Mouse (Mus musculus): Measurements from ENCODE around the gene Inf2.

Inf2 gene

DNA sequence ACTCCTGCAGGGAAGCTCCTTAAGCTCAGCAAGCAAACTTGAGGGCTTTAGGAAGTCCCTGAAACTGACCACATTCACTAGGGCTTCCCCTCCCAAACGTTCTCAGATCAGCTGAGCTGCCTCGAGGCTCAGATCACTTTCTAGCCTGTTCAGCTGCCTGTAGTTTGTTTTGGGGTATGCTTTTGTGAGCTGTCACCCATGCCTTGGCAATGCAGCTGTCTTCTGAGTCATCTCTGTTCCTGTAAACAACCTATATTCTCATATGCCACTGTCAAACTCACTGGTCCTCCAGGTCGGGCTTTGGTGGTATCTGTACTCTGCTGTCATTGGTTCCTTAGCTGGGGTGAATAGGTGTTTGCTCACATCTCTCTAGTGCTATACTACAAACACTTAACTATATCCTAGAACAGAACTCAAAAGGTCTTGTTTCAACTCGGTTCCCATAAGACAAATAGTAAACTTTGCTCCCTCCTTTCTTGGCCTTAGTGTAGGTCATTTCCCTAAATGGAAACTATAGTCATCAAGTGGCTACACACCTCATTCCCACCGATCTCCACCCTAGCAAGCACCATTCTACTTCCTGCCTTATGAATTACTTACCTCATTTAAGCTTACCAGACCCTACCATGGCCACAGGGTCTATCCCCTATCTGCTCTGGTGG, 63.3 kb downstream of the Inf2 start:
- in situ Hi-C loops (cut with MboI, MseI), result no loop called here

DNA sequence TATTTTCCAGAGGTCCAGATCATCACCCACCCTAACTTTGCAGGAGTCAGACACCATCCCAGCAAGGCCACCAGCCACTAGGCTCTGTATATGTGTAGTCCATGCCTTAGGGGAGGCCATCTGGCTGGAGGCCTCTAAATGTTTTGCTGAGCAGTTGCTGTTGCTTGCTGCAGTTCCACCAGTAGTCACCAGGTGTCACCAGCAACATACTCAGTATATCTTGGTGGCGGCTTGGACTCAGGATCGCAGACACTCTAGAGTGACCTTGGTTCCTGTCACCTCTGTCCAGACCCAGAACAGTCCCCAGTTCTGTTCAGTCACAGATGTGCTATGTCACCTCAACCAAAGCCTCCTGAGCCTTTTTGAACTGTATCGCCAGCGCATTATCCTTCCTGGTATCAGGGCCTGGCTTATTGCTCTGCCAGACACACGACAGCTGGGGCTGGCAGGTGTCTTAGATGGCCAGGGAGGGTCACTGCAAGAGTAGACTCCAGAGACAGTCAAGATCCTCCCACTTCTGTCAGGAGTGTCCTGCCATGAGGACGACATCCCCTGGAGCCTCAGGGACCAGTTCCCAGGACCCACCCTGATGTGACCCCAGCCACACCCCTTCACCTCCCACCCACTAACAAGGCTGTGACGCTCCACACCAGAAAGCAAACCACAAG, 64.7 kb downstream of the Inf2 start:
- in situ Hi-C loops (cut with MboI, MseI), result no loop called here

DNA sequence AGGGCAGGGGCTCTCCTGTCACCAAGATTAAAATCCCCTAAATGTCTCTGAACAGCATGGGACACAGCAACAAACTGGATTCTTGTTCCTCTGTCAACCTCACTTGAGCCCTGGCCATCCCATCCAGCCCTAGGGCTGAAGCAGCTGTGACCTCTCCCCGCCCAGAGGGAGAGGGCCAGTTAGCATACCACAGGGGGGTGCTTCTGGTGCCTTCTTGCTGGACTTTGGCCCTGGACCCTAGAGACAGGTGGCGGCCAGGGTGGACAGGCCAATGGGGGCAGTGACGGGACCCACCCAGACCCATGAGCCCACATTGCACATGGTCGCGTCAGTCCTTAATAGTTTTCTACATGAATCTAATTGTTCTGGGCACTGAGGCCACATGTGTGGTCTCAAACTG, 65.5 kb downstream of the Inf2 start:
- in situ Hi-C loops (cut with MboI, MseI), result no loop called here

DNA sequence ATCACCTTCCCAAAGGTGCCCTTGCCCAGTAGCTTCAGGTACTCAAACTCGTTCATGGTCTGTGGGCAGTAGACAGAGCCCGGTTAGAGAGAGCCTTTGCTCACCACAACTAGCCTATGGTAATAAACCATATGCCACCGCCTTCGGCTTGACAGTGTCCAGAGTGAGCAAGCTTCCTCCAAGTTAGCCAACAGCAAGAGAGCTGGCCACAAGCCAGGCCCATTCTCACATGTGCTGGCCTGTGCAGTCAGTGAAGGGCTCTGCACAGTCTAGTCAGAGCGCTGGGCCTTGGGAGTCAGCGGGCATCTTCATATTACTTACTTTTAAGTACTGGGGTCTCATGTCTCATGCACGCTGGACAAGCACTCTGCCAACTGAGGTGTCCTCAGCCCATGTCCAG, 70.0 kb downstream of the Inf2 start:
- in situ Hi-C loops (cut with MboI, MseI), result loop anchor here (5.0 kb wide), 1 partner anchor 49 kb away; no protein-coding TSS in a partner anchor

DNA sequence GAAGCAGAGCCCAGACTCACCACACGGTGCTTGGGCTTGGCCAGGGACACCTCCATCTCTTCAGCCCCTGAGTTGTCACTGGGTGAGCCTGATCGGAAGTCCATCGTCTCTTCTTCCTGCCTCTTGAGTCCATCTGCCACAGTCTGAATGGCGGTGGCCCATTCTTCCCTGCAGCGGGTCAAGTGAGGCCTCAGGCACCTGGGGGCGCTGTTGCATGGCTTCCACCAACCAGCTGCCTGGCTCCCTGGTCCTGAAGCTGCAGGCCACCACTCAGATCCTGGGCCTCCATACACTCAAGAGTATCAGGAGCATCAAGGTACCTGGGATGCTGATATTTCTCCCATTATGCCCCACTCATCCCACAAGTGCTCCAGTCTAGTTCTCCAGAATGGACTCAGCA, 70.5 kb downstream of the Inf2 start:
- in situ Hi-C loops (cut with MboI, MseI), result loop anchor here (5.0 kb wide), 1 partner anchor 48 kb away; no protein-coding TSS in a partner anchor

DNA sequence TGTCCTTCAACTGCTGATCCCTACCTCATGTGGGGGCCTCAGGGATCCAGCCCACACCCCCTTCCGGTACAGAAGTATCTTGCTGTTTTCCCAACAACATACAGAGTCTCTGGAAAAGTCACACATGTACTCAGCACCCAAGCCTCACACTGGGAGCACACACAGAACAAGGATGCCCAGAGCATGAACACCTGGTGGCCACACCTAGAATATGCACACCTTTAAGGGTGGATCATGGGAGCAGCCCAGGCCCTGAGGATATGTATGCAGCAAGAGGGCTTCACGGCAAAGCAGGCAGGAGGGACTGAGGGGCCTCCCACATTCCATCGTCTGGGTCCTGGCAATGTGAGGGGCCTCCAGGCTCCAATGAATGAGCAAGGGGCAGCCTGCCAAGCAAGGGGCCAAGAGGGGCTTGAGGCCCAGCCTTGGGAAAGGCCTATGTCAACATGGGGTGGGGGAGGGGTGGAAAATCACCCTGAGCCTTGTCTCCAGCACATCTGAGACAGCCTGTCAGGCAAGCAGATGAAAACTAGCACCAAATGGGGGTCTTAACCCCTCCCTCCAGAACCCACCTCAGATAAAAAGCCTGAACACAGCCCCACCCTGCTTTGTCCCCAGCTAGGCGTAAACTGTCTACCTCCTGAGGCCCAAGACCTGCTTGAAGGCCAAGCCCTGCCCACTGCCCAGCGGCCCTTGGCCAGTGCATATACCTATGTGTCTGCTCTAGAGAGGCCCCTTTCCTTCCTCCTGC, 72.2 kb downstream of the Inf2 start:
- in situ Hi-C loops (cut with MboI, MseI), result no loop called here

DNA sequence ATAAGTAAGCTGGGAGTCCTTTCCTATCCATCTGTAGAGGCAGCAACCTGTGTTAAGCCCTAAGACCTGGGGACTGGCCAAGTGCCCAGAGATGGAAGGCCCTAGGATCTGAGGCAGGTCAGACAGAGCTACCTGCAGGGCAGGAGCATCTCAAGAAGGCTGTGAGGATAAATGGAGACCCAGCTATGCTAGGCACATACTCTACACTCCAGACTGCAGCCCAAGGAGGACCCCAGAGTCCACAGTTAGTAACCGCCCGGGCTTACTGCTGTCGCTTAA, 72.7 kb downstream of the Inf2 start:
- in situ Hi-C loops (cut with MboI, MseI), result no loop called here

DNA sequence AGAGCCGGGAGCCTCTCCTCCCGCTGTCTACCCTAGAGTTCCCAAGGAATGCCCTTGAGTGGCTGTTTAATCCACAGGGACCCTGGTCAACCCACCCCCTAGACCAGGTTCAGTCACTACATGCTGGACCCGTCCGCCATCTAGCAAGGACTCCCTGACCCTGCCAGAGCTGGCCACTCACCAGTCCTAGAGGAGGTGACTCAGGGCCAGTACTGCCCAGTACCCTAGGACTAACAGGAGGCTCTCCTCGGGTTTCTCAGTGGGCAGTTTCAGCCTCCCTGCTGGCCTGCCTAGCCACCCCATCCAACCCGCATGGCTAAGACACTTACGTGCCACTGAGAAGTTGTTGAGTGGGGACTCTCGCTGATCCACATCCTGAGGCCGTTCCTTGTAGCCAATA, 73.3 kb downstream of the Inf2 start:
- in situ Hi-C loops (cut with MboI, MseI), result no loop called here

DNA sequence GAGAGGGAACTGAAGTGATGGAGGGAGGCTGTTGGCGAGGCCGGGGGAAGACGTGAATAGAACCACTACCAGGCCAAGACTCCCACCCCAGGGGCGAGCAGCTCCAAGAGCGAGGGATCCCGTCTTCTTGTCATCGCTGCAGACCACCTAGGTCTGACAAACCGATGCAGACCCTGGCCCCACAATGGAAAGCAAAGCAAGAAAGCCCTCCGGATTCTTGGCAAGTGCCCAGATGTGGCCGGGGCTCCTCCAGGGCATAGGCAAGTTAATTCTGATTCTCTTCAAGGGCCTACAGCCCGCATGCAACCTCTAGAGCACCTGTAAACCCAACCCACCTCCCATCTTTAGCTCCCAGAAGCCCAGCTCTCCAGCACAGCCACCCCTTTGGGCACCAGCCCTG, 74.7 kb downstream of the Inf2 start:
- in situ Hi-C loops (cut with MboI, MseI), result no loop called here

DNA sequence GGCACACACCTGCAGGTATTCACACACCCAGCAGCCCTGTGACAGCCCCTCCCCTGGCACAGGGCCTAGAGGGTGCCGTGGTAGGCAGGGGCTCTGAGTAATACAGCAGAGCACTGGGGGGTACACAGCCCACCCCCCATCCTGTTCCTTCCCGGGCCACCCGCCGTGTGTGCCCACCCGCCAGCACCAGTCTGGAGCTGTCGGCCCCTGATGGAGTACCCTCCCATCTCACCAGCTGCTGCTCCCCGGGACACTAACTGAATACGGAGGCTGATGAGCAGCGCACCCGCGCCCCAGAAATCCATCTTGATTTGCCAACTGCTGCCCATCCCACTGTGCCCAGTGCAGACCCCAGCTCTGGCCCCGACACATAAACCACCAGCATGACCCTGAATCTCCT, 75.1 kb downstream of the Inf2 start:
- in situ Hi-C loops (cut with MboI, MseI), result no loop called here

DNA sequence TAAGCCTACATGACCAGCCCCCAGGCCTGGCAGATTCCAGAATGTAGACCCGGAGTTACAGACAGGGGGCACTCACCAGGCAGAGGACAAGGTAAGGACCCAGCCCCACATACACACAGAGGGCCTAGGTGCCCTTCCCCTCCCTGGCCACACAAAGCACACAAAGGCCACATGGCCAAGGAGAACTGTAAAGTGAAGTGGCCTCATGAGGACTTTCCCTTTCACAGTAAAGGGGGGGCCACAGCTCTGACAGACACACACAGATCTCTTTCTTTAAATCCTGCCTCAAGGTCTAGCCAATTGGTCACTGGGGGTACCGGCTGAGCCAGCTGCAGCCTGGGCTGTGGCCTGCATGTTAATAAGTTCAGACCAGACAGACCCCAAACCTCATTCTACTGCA, 75.5 kb downstream of the Inf2 start:
- in situ Hi-C loops (cut with MboI, MseI), result no loop called here

DNA sequence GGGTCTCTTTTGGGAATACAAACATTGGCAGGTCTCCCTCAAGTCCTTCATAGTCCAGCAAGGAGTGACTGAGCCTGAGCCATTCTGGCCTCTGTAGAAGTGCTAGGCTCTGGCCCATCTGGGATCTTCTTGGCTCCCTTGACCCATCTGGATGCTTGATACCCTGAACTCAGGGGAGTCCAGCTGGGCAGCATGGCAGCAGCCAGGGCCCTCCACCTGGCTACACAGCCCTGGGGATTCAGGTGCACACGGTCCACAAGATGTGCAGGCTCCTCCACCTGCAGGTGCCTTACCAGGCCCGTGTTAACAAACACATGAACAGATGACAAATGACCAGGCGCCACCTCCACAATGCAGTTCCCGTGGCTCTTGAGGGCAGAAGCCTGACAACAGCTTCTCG, 76.1 kb downstream of the Inf2 start:
- in situ Hi-C loops (cut with MboI, MseI), result no loop called here
